Comparison of ENCODE assay signal across 7 mouse cellular contexts in the genomic region with DNA sequence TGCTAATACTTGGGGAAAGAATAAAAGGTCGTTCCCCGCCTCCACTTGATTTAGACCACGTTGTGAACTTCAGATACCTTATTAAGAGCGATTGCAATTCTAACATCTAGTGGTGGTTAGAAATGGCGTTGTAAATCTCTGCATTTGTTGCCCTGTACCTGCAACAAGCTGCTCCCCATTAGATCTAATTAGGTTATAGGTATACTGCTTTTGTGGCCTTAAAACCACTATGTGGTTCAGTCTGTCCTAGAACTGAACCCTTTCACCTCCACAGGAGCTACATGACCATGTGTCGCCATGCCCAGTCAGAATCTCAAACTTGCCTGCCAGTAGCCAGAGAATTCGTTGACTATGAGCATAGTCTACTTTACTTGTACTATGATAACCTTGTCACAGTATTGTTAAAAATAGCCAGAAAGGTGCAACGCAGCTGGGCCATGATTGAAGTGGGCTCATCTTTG. TPM values are rescaled to one million over a fixed set of nuclear protein-coding genes. Genes with fewer than 3 reads are reported as not detected.
DNase-seq lines count a peak whose midpoint lies in the region; ATAC-seq and TF ChIP-seq lines count a peak whose summit lies in the region.

No protein-coding gene starts in this region.

- H3K9me3 ChIP-seq in forebrain, embryonic 12.5 days, result no peaks in the 10 kb centered on the region
- no peaks in the 10 kb centered on the region for H3K9me3 ChIP-seq in limb, embryonic 14.5 days (ENCODE audit: control insufficient read depth, low read length)

- H3K4me3 ChIP-seq in testis, adult 2 months (ENCODE audit: control insufficient read depth, low read depth, low read length), result peak overlapping the region; percentile 88
- H3K4me3 ChIP-seq in forebrain, embryonic 12.5 days (replicated peaks), result peak overlapping the region; percentile 88
- H3K4me3 ChIP-seq in limb, embryonic 14.5 days (replicated peaks; ENCODE audit: low read length), result peak overlapping the region; percentile 91

- H3K36me3 ChIP-seq in testis, adult 2 months (ENCODE audit: control insufficient read depth, insufficient read depth, low read length), result no peaks in the 10 kb centered on the region; the same call in 1 of the 2 replicates
- peaks cover 6% of the 10 kb centered on the region for H3K36me3 ChIP-seq in forebrain, embryonic 12.5 days (replicated peaks)
- peaks cover under 1% of the 10 kb centered on the region for H3K36me3 ChIP-seq in limb, embryonic 14.5 days (ENCODE audit: control insufficient read depth, insufficient read depth, low read length)

- DNase-seq in testis, postnatal 10 days (ENCODE audit: low spot score), result no peak
- no peak for DNase-seq in limb, embryonic 14.5 days (ENCODE audit: low spot score)
- no peak for DNase-seq in thymus, postnatal 10 days (ENCODE audit: low spot score in 2 of 2)
- no peak for DNase-seq in adrenal gland, postnatal 4 days (ENCODE audit: low spot score in 2 of 2)

- TF ChIP-seq POLR2A in testis, adult 2 months (IDR thresholded peaks at IDR 0.05; ENCODE audit: control insufficient read depth, low read depth, low read length), result no peak
- no peak for TF ChIP-seq POLR2A in limb, embryonic 14.5 days (IDR thresholded peaks at IDR 0.05; ENCODE audit: borderline replicate concordance, extremely low read depth, insufficient read depth, insufficient read length)

- H3K27ac ChIP-seq in testis, adult 2 months (ENCODE audit: control insufficient read depth, insufficient read depth, low read depth, low read length), result peak overlapping the region; percentile 97
- peak overlapping the region; percentile 95 for H3K27ac ChIP-seq in forebrain, embryonic 12.5 days
- peak overlapping the region; percentile 96 for H3K27ac ChIP-seq in limb, embryonic 14.5 days (replicated peaks; ENCODE audit: low read depth, low read length)

- WGBS in forebrain, embryonic 12.5 days, result 31% methylated on average over 8 of the region's 8 CpGs
- WGBS in limb, embryonic 14.5 days, result 24% methylated on average over 8 of the region's 8 CpGs

- H3K4me2 ChIP-seq in forebrain, embryonic 12.5 days, result peak overlapping the region; percentile 68
- peak overlapping the region; percentile 73 for H3K4me2 ChIP-seq in limb, embryonic 14.5 days (replicated peaks; ENCODE audit: low read depth, low read length, severe bottlenecking)

- TF ChIP-seq CTCF in testis, adult 2 months (IDR thresholded peaks at IDR 0.05; ENCODE audit: control insufficient read depth, insufficient read depth, insufficient replicate concordance, low read depth, low read length), result no peak

- ATAC-seq in forebrain, embryonic 12.5 days (ENCODE audit: low FRiP score), result no peak
- ATAC-seq in limb, embryonic 14.5 days (ENCODE audit: low FRiP score, low read depth), result no peak
- ATAC-seq in frontal cortex, adult (ENCODE audit: low TSS enrichment), result no peak

- peaks cover 4% of the 10 kb centered on the region for H3K4me1 ChIP-seq in testis, adult 2 months (ENCODE audit: control insufficient read depth, insufficient read depth, low read length)
- peaks cover 32% of the 10 kb centered on the region for H3K4me1 ChIP-seq in forebrain, embryonic 12.5 days
- peaks cover 19% of the 10 kb centered on the region for H3K4me1 ChIP-seq in limb, embryonic 14.5 days (ENCODE audit: control insufficient read depth, insufficient read depth, low read length)

- H3K27me3 ChIP-seq in testis, adult 2 months (ENCODE audit: control insufficient read depth, insufficient read depth, low read length), result no peaks in the 10 kb centered on the region
- H3K27me3 ChIP-seq in forebrain, embryonic 12.5 days, result no peaks in the 10 kb centered on the region
- H3K27me3 ChIP-seq in limb, embryonic 14.5 days (ENCODE audit: control insufficient read depth, insufficient read depth, low read length), result no peaks in the 10 kb centered on the region

- H3K9ac ChIP-seq in forebrain, embryonic 12.5 days, result peak overlapping the region; percentile 97
- H3K9ac ChIP-seq in limb, embryonic 14.5 days (ENCODE audit: low read depth, low read length, severe bottlenecking), result peak overlapping the region; percentile 98

RNA-seq across cellular contexts. Expression of gene Zfp706, which starts 0.4 kb away (rescaled TPM):
- 74.4 and 74.7 TPM in 2 replicates for polyA plus RNA-seq in testis, adult 2 months (2012; rRNA removed)
- polyA plus RNA-seq in forebrain, embryonic 12.5 days (2016; fragmentation: Nextera tagmentation; extraction: Ambion mirVana), result 463 and 489 TPM in 2 replicates
- 69.7 and 98.3 TPM in 2 replicates for polyA plus RNA-seq in limb, embryonic 14.5 days (2012; rRNA removed)
- 393 and 400 TPM in 2 replicates for polyA plus RNA-seq in limb, embryonic 14.5 days (2014; fragmentation: Nextera tagmentation; extraction: Ambion mirVana)
- total RNA-seq in adrenal gland, postnatal 4 days (2021), result 100 to 1,000 TPM; 207 to 215 TPM
